Comparison of ENCODE assay signal across 21 mouse cellular contexts in genomic region chr7:101133591-101133990, GRCm38 (mm10).
"Had no signal": no experiment of that assay in that cellular context is flagged by ENCODE, and none has a peak within 500 bp of the region (broad histone marks: within the 10 kb centered on the region; RNA-seq: fewer than 3 reads in every experiment).

No protein-coding gene starts in this region.

- H3K9ac ChIP-seq: liver, embryonic 15.5 days; lung, embryonic 14.5 days; midbrain, embryonic 12.5 days; neural tube, embryonic 13.5 days; neural tube, embryonic 15.5 days had no signal

- H3K4me3 ChIP-seq: liver, embryonic 15.5 days; megakaryocyte, embryonic 14.5 days; midbrain, embryonic 10.5 days; midbrain, embryonic 12.5 days; myocyte; neural tube, embryonic 13.5 days; neural tube, embryonic 15.5 days had no signal

- H3K4me1 ChIP-seq: midbrain, embryonic 10.5 days; midbrain, embryonic 12.5 days had no signal

- ATAC-seq: midbrain, embryonic 16.5 days had no signal

- H3K9me3 ChIP-seq: liver, embryonic 15.5 days; megakaryocyte, embryonic 14.5 days; midbrain, embryonic 10.5 days; midbrain, embryonic 12.5 days; neural tube, embryonic 13.5 days; neural tube, embryonic 15.5 days had no signal

- DNase-seq: lung, adult 18-20 months; lung, embryonic 14.5 days; lung, postnatal 10 days; lung, postnatal 4 days; midbrain, embryonic 14.5 days; retina, postnatal 1 day; right cerebral cortex, adult 18-20 months; right cerebral cortex, postnatal 25 days; right cerebral cortex, postnatal 4 days; spleen, adult 18-20 months; thymus, adult 2 months; thymus, postnatal 25 days; thymus, postnatal 4 days had no signal

- H3K4me2 ChIP-seq: liver, embryonic 15.5 days; lung, embryonic 14.5 days; midbrain, embryonic 12.5 days; neural tube, embryonic 13.5 days; neural tube, embryonic 15.5 days had no signal

- H3K27me3 ChIP-seq: liver, embryonic 15.5 days; megakaryocyte, embryonic 14.5 days; midbrain, embryonic 12.5 days; neural tube, embryonic 13.5 days; neural tube, embryonic 15.5 days had no signal

- H3K36me3 ChIP-seq: liver, embryonic 15.5 days; midbrain, embryonic 12.5 days; neural tube, embryonic 13.5 days; neural tube, embryonic 15.5 days had no signal

- H3K27ac ChIP-seq: liver, embryonic 15.5 days; midbrain, embryonic 10.5 days; midbrain, embryonic 12.5 days; neural tube, embryonic 13.5 days; neural tube, embryonic 15.5 days had no signal
